Mouse (Mus musculus): Measurements from ENCODE around the gene Ms4a5. TPM values are rescaled to one million over a fixed set of nuclear protein-coding genes. Genes with fewer than 3 reads are reported as not detected.

Ms4a5 gene
- polyA plus RNA-seq, 1 experiment from 2014 or later, result not detected

GRCm38 (mm10) chr19:11235820-11236219 is 47.9 kb downstream of the Ms4a5 start:
- Histone ChIP-seq H3K4me2 (ENCODE audit: low read depth, low read length) (no peak overlapping the region), H3K9ac (ENCODE audit: low read length) (no peak overlapping the region), H3K9me3 (ENCODE audit: control insufficient read depth, low read length) (no peaks in the 10 kb centered on the region), H3K4me3 (ENCODE audit: low read length) (no peak overlapping the region), H3K4me1 (replicated peaks; ENCODE audit: control insufficient read depth, insufficient read depth, low read length) (no peaks in the 10 kb centered on the region), H3K27ac (ENCODE audit: low read length) (no peak overlapping the region), H3K36me3 (ENCODE audit: control insufficient read depth, insufficient read depth, low read length) (no peaks in the 10 kb centered on the region), H3K27me3 (ENCODE audit: control insufficient read depth, insufficient read depth, low read depth, low read length) (no peaks in the 10 kb centered on the region)
- ATAC-seq (ENCODE audit: low read depth), result no peak

- no peaks in the 10 kb centered on the region for H3K9me3 ChIP-seq (ENCODE audit: control insufficient read depth, low read length)
- no peak for ATAC-seq (ENCODE audit: low read depth)
- H3K4me2 ChIP-seq (ENCODE audit: low read depth, low read length), result no peak overlapping the region
- no peaks in the 10 kb centered on the region for H3K27me3 ChIP-seq (ENCODE audit: control insufficient read depth, insufficient read depth, low read depth, low read length)
- no peak overlapping the region for H3K9ac ChIP-seq (ENCODE audit: low read length)
- no peak overlapping the region for H3K27ac ChIP-seq (ENCODE audit: low read length)
- H3K4me3 ChIP-seq (ENCODE audit: low read length), result no peak overlapping the region
- no peaks in the 10 kb centered on the region for H3K36me3 ChIP-seq (ENCODE audit: control insufficient read depth, insufficient read depth, low read length)
- 54% methylated on average over 5 of the region's 5 CpGs for WGBS
- H3K4me1 ChIP-seq (replicated peaks; ENCODE audit: control insufficient read depth, insufficient read depth, low read length), result no peaks in the 10 kb centered on the region
These were observed 48.5 kb downstream of the Ms4a5 start for GRCm38 (mm10) chr19:11234921-11235735.

- no peak overlapping the region for H3K27ac ChIP-seq (ENCODE audit: low read length)
- no peak for ATAC-seq (ENCODE audit: low read depth)
- H3K36me3 ChIP-seq (ENCODE audit: control insufficient read depth, insufficient read depth, low read length), result no peaks in the 10 kb centered on the region
- no peaks in the 10 kb centered on the region for H3K9me3 ChIP-seq (ENCODE audit: control insufficient read depth, low read length)
- H3K4me2 ChIP-seq (ENCODE audit: low read depth, low read length), result no peak overlapping the region
- H3K4me1 ChIP-seq (replicated peaks; ENCODE audit: control insufficient read depth, insufficient read depth, low read length), result no peaks in the 10 kb centered on the region
- 73% methylated on average over 5 of the region's 5 CpGs for WGBS
- H3K27me3 ChIP-seq (ENCODE audit: control insufficient read depth, insufficient read depth, low read depth, low read length), result no peaks in the 10 kb centered on the region
- no peak overlapping the region for H3K9ac ChIP-seq (ENCODE audit: low read length)
- no peak overlapping the region for H3K4me3 ChIP-seq (ENCODE audit: low read length)
These were observed 49.4 kb downstream of the Ms4a5 start for GRCm38 (mm10) chr19:11234244-11234643.

GRCm38 (mm10) chr19:11232348-11232747 is 51.3 kb downstream of the Ms4a5 start, which contains the start of gene Ms4a12:
Ms4a12 (minus strand) TSS chr19:11232448.
- ATAC-seq (ENCODE audit: low read depth), result no peak
- Histone ChIP-seq H3K36me3 (ENCODE audit: control insufficient read depth, insufficient read depth, low read length) (no peaks in the 10 kb centered on the region), H3K9ac (ENCODE audit: low read length) (no peak within 1 kb of the TSS), H3K9me3 (ENCODE audit: control insufficient read depth, low read length) (no peaks in the 10 kb centered on the region), H3K4me2 (ENCODE audit: low read depth, low read length) (no peak within 1 kb of the TSS), H3K4me1 (replicated peaks; ENCODE audit: control insufficient read depth, insufficient read depth, low read length) (no peaks in the 10 kb centered on the region), H3K4me3 (ENCODE audit: low read length) (no peak within 1 kb of the TSS), H3K27me3 (ENCODE audit: control insufficient read depth, insufficient read depth, low read depth, low read length) (no peaks in the 10 kb centered on the region), H3K27ac (ENCODE audit: low read length) (no peak within 1 kb of the TSS)
- 53% methylated on average over 5 of the region's 5 CpGs for WGBS

Other genes with a start within 250 kb of the Ms4a5 start
- gene Ms4a8a, start 202.8 kb downstream of the Ms4a5 start, polyA plus RNA-seq (2015; fragmentation: Nextera tagmentation; extraction: Ambion mirVana), result 0.33 TPM in 1 of 2 replicates, not detected in the other
- not detected in 2 replicates for gene 1700017D01Rik, start 153.0 kb downstream of the Ms4a5 start, polyA plus RNA-seq (2015; fragmentation: Nextera tagmentation; extraction: Ambion mirVana)
- not detected in 2 replicates for gene 1700025F22Rik, start 118.6 kb downstream of the Ms4a5 start, polyA plus RNA-seq (2015; fragmentation: Nextera tagmentation; extraction: Ambion mirVana)
- gene Ms4a13, start 87.1 kb downstream of the Ms4a5 start, polyA plus RNA-seq (2015; fragmentation: Nextera tagmentation; extraction: Ambion mirVana), result not detected in 2 replicates
- gene Ms4a12, start 51.4 kb downstream of the Ms4a5 start, polyA plus RNA-seq (2015; fragmentation: Nextera tagmentation; extraction: Ambion mirVana), result not detected in 2 replicates
- gene Ms4a1, start 17.6 kb downstream of the Ms4a5 start, polyA plus RNA-seq (2015; fragmentation: Nextera tagmentation; extraction: Ambion mirVana), result not detected in 2 replicates
- gene Ms4a14, start 30.6 kb upstream of the Ms4a5 start, polyA plus RNA-seq (2015; fragmentation: Nextera tagmentation; extraction: Ambion mirVana), result 0.09 TPM in 1 of 2 replicates, not detected in the other
- 3.3 and 3.6 TPM in 2 replicates for gene Ms4a7, start 52.3 kb upstream of the Ms4a5 start, polyA plus RNA-seq (2015; fragmentation: Nextera tagmentation; extraction: Ambion mirVana)
- gene Ms4a4a, start 91.7 kb upstream of the Ms4a5 start, polyA plus RNA-seq (2015; fragmentation: Nextera tagmentation; extraction: Ambion mirVana), result 6.1 and 6.7 TPM in 2 replicates
- gene Ms4a4c, start 120.9 kb upstream of the Ms4a5 start, polyA plus RNA-seq (2015; fragmentation: Nextera tagmentation; extraction: Ambion mirVana), result 0.62 and 0.78 TPM in 2 replicates
- 0.30 and 0.38 TPM in 2 replicates for gene Ms4a4b, start 159.7 kb upstream of the Ms4a5 start, polyA plus RNA-seq (2015; fragmentation: Nextera tagmentation; extraction: Ambion mirVana)
- gene Ms4a6c, start 185.5 kb upstream of the Ms4a5 start, polyA plus RNA-seq (2015; fragmentation: Nextera tagmentation; extraction: Ambion mirVana), result 7.4 and 8.3 TPM in 2 replicates
- gene Gm8369, start 202.1 kb upstream of the Ms4a5 start, polyA plus RNA-seq (2015; fragmentation: Nextera tagmentation; extraction: Ambion mirVana), result not detected in 2 replicates
- gene Ms4a6b, start 232.6 kb upstream of the Ms4a5 start, polyA plus RNA-seq (2015; fragmentation: Nextera tagmentation; extraction: Ambion mirVana), result 5.5 and 5.6 TPM in 2 replicates